Mouse (Mus musculus) urinary bladder, adult 18-20 months (tissue): ENCODE data around the gene Cc2d1b.

ENCODE experiments used
- DNase-seq, 2 experiments: peaks; one replicate each; pipeline ENCODE4 v3.0.0; 2022; ENCODE audit warnings: low spot score in 2 of 2, mixed read lengths in 2 of 2

The Cc2d1b gene

GRCm38 (mm10) chr4:108638752-108639151 is 19.0 kb downstream of the Cc2d1b start:
- DNase-seq, result no peak

- DNase-seq, result no peak
Measured at GRCm38 (mm10) chr4:108664407-108664806, 44.7 kb downstream of the Cc2d1b start.
